Mouse (Mus musculus) kidney, adult 11 months (tissue): Measurements from ENCODE around the gene Apol7b.

ENCODE experiments used
- DNase-seq: peaks from one replicate; pipeline ENCODE4 v3.0.0; 2022

Gene Apol7b

GRCm38 (mm10) chr15:77384340-77385030 is 62.8 kb downstream of the Apol7b start:
- DNase-seq = no peak

- no peak for DNase-seq
Observed at GRCm38 (mm10) chr15:77382880-77383279, 64.4 kb downstream of the Apol7b start.

- DNase-seq = no peak
Observed at GRCm38 (mm10) chr15:77382271-77382850, 64.9 kb downstream of the Apol7b start.

- no peak for DNase-seq
Observed at GRCm38 (mm10) chr15:77381481-77381880, 65.8 kb downstream of the Apol7b start.

- no peak for DNase-seq
Observed at GRCm38 (mm10) chr15:77379921-77380320, 67.4 kb downstream of the Apol7b start.

- no peak for DNase-seq
Observed at GRCm38 (mm10) chr15:77377419-77377818, 69.9 kb downstream of the Apol7b start.

GRCm38 (mm10) chr15:77376920-77377319 is 70.4 kb downstream of the Apol7b start:
- DNase-seq = no peak
